Mouse (Mus musculus) hindbrain, postnatal 0 days (tissue): ENCODE measurements around the gene Tbc1d10c. TPM values are rescaled to one million over a fixed set of nuclear protein-coding genes. Genes with fewer than 3 reads are reported as not detected.
A peak's percentile ranks its signal among the peaks of the same experiment; 100 is the strongest.

Source experiments
- ATAC-seq: fragments of 200-750 bp; cut with Nextera tagmentation; 2 replicates; pipeline ENCODE4 v1.8.0; 2017; ENCODE audit warnings: mild to moderate bottlenecking, moderate TSS enrichment, moderate library complexity
- DNase-seq: peaks from one replicate; pipeline ENCODE4 v3.0.0-alpha.2; 2015; ENCODE audit warnings: low spot score
- H3K27ac ChIP-seq: fragments of 300-500 bp; sonication (generic); 2 replicates; pipeline ENCODE4 v1.5.1; 2014; ENCODE audit warnings: mild to moderate bottlenecking
- H3K27me3 ChIP-seq: fragments of 300-500 bp; sonication (generic); 2 replicates; pipeline ENCODE4 v1.6.1; 2014; ENCODE audit warnings: low read length, mixed read lengths; ENCODE audit not compliant: insufficient read depth
- H3K36me3 ChIP-seq: fragments of 300-500 bp; sonication (generic); 2 replicates; pipeline ENCODE4 v1.6.1; 2014; ENCODE audit warnings: low read length, mixed read lengths; ENCODE audit not compliant: insufficient read depth
- H3K4me1 ChIP-seq: fragments of 300-500 bp; sonication (generic); 2 replicates; pipeline ENCODE4 v1.6.1; 2014; ENCODE audit warnings: antibody characterized with exemption, low read length, mixed read lengths; ENCODE audit not compliant: insufficient read depth
- H3K4me2 ChIP-seq: fragments of 300-500 bp; sonication (generic); 2 replicates; pipeline ENCODE4 v1.6.1; 2014; ENCODE audit warnings: low read depth, mild to moderate bottlenecking, low read length, moderate library complexity, mixed read lengths
- H3K4me3 ChIP-seq: fragments of 300-500 bp; sonication (generic); 2 replicates; pipeline ENCODE4 v1.5.1; 2014; ENCODE audit warnings: low read length
- H3K9ac ChIP-seq: fragments of 300-500 bp; sonication (generic); replicated peaks from 2 replicates; pipeline ENCODE4 v1.6.1; 2014; ENCODE audit warnings: mild to moderate bottlenecking, low read length, moderate library complexity, mixed read lengths
- H3K9me3 ChIP-seq: fragments of 300-500 bp; sonication (generic); 2 replicates; pipeline ENCODE4 v1.6.1; 2016; ENCODE audit warnings: low read length, mixed read lengths
- CTCF ChIP-seq: IDR thresholded peaks from 2 replicates; pipeline ENCODE4 v1.5.1; 2016; ENCODE audit warnings: antibody characterized with exemption, control low read depth, low read depth
- WGBS: fragments of 180-500 bp; shearing (Covaris S2); extraction: QIAGEN DNeasy Blood & Tissue Kit; methylation state at CpG from one replicate; pipeline ENCODE4 v1.1.7; 2014; 5-methylcytosine and 5-hydroxymethylcytosine counted together
- polyA plus RNA-seq: library from polyadenylated mRNA; unstranded; fragments of >200 nt; fragmentation: Nextera tagmentation; extraction: Ambion mirVana; gene quantifications from 2 replicates; pipeline ENCODE4 v1.2.1, GENCODE M21; 2015
- total RNA-seq: library from RNA; depleted of rRNA; stranded (reverse); fragments of >200 nt; gene quantifications from 2 replicates; pipeline ENCODE4 v1.2.3, GENCODE M21; 2014

Gene Tbc1d10c
- total and polyA plus RNA-seq, 2 experiments from 2014 or later = 0.95 to 3.8 TPM

DNA sequence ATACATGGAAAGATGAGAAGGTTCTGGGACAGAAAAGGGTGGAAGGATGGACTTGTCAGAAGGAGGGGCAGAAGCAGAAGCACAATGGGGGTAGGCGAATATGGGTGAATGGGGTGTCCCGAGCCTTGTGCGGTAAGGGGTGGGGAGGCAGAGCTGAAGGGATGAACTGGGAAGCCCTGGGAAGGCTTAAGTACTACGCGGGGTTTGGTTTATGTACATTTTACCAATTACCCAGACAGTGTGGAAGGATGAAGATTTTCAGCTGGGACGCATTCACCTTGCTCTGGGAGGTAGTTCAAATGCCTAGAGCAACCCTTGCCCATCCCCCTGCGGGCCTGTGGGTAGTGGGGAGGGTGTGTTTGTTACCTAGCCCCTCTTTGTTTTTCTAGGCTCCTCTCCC lies 11.1 kb upstream of the Tbc1d10c start:
- 27% methylated on average over 7 of the region's 7 CpGs for WGBS
- H3K27me3 ChIP-seq = no peaks in the 10 kb centered on the region
- no peak for DNase-seq
- no peaks in the 10 kb centered on the region for H3K9me3 ChIP-seq
- H3K4me2 ChIP-seq = peak overlapping the region; percentile 91
- H3K36me3 ChIP-seq = 0 out of 2 replicates have a peak, but pooled peaks cover 3% of the 10 kb centered on the region
- peak overlapping the region; percentile 53 for H3K4me3 ChIP-seq
- peak overlapping the region; percentile 69 for H3K9ac ChIP-seq
- ATAC-seq = peak; percentile 4; the same call in 1 of the 2 replicates
- TF ChIP-seq CTCF = no peak
- H3K4me1 ChIP-seq = peaks cover 14% of the 10 kb centered on the region
- no peak overlapping the region for H3K27ac ChIP-seq

DNA sequence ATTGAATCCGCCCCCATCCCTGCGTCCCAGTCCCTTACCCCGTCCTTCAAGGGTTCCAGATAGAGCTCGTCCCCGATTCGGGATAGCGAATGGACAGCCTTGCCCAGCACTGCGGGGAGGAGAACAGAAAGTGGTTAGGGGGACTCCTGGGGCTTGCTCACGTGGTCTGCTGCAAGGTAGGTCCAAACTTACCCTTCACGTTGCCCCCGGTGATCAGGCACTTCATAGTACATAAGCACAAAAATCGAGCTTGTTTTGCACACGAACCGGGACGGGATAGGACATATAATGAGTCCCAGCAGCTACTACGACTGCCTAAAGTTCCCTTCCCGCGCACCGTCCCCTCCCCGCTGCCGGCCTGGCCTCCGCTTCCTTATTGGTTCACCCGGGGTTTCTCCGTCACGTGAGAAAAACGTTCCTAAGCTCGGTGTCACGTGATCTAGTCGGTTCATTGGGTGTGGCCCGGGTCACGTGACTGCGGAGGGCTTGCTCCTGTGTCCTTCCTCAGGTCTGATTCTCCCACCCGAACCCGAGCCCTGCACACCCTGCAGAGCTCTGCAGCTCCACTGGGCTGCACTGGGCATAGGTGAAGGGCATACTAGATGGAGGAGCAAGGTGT lies 10.3 kb upstream of the Tbc1d10c start, which contains the start of gene Rad9a:
Rad9a (minus strand) TSS at position 372 of the 619 bp plus-strand sequence.
- Histone ChIP-seq H3K36me3 (0 out of 2 replicates have a peak, but pooled peaks cover 3% of the 10 kb centered on the region), H3K9me3 (no peaks in the 10 kb centered on the region), H3K4me2 (peak within 1 kb of the TSS; percentile 91), H3K4me1 (peaks cover 14% of the 10 kb centered on the region), H3K27ac (peak within 1 kb of the TSS; percentile 42; the same call in 1 of the 2 replicates), H3K4me3 (peak within 1 kb of the TSS; percentile 53), H3K9ac (peak within 1 kb of the TSS; percentile 69), H3K27me3 (no peaks in the 10 kb centered on the region)
- ATAC-seq (peak; percentile 89), DNase-seq (peak; percentile 97)
- WGBS = under 1% methylated on average over 34 of the region's 34 CpGs
- TF ChIP-seq CTCF = 0 out of 2 replicates have a peak, but pooled peaks have one; percentile 1

DNA sequence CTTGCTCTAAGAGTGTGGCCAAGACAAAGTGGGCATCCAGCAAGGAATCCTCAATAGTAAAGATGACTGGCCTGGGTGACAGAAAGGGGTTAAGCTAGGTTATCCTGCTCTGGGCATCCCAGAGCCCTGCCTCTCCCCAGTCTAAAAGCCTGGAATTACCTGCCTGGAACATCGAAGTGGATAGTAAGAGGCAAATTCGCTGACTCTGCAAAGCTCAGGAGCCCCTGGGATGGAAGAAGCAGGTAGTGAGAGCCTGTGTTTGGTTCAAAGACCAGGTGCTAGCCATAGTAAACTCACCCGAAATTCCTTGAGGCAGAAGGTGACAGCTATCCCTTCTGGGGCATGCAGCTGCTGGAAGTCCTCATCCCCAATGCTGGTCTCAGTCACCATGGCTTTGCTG lies 6.1 kb upstream of the Tbc1d10c start:
- Histone ChIP-seq H3K9me3 (no peaks in the 10 kb centered on the region), H3K4me1 (peaks cover 21% of the 10 kb centered on the region), H3K27me3 (no peaks in the 10 kb centered on the region), H3K36me3 (peaks cover 29% of the 10 kb centered on the region; the same call in 1 of the 2 replicates), H3K4me3 (no peak overlapping the region), H3K9ac (no peak overlapping the region), H3K27ac (no peak overlapping the region), H3K4me2 (no peak overlapping the region)
- no peak for DNase-seq
- no peak for TF ChIP-seq CTCF
- WGBS = 77% methylated on average over 3 of the region's 3 CpGs
- no peak for ATAC-seq

DNA sequence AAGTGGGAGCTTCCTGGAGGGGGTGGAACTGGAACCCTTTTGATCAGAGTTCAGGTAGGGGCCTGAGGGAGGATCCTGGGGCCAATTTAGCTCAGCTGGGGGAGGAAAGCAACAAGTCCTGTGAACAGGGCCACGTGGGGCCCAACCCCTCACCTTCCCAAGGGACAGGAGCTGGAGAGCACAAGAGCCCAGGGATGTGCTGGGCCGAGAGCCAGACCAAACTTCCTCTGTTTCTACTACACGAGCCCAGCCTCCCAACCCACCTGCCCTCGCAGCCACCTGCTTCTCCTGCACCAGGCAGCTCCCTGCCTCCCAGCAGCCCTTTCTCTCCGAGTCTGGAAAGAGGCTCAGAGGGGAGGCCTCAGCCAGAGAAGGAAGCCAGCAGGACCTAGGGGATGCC lies 5.5 kb upstream of the Tbc1d10c start:
- no peaks in the 10 kb centered on the region for H3K27me3 ChIP-seq

DNA sequence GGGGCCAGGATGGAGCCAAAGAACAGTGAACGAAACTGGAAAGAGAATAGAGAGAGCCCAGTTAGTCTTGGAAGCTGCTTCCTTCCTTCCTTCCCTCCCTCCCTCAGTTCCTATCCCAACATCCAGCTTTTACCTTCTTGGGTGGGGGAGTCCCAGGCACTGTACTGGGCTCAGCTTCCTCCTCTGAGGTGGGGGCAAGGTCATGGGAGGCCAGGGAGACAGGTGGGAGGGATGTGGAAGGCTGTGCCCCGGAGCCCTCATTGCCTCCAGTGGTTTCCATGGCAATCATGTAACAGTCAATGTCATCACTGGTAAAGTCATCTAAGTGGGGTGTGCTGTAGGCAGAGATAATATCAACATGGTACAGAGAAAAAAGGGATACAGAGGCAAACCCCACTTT lies 5.0 kb upstream of the Tbc1d10c start:
- WGBS = 64% methylated on average over 2 of the region's 2 CpGs
- Histone ChIP-seq H3K4me2 (no peak overlapping the region), H3K36me3 (peaks cover 29% of the 10 kb centered on the region; the same call in 1 of the 2 replicates), H3K4me1 (peaks cover 18% of the 10 kb centered on the region), H3K9me3 (no peaks in the 10 kb centered on the region), H3K9ac (no peak overlapping the region), H3K27ac (peak overlapping the region; percentile 45; the same call in 1 of the 2 replicates), H3K27me3 (no peaks in the 10 kb centered on the region), H3K4me3 (no peak overlapping the region)
- ATAC-seq (no peak), DNase-seq (no peak)
- TF ChIP-seq CTCF = no peak

More for the DNA sequence above, 5.5 kb upstream of the Tbc1d10c start:
- ATAC-seq = no peak
- no peak for TF ChIP-seq CTCF
- Histone ChIP-seq H3K9me3 (no peaks in the 10 kb centered on the region), H3K4me1 (peaks cover 18% of the 10 kb centered on the region), H3K9ac (no peak overlapping the region), H3K4me2 (no peak overlapping the region), H3K27ac (no peak overlapping the region), H3K4me3 (no peak overlapping the region), H3K36me3 (peaks cover 29% of the 10 kb centered on the region; the same call in 1 of the 2 replicates)
- DNase-seq = no peak
- 43% methylated on average over 5 of the region's 5 CpGs for WGBS

DNA sequence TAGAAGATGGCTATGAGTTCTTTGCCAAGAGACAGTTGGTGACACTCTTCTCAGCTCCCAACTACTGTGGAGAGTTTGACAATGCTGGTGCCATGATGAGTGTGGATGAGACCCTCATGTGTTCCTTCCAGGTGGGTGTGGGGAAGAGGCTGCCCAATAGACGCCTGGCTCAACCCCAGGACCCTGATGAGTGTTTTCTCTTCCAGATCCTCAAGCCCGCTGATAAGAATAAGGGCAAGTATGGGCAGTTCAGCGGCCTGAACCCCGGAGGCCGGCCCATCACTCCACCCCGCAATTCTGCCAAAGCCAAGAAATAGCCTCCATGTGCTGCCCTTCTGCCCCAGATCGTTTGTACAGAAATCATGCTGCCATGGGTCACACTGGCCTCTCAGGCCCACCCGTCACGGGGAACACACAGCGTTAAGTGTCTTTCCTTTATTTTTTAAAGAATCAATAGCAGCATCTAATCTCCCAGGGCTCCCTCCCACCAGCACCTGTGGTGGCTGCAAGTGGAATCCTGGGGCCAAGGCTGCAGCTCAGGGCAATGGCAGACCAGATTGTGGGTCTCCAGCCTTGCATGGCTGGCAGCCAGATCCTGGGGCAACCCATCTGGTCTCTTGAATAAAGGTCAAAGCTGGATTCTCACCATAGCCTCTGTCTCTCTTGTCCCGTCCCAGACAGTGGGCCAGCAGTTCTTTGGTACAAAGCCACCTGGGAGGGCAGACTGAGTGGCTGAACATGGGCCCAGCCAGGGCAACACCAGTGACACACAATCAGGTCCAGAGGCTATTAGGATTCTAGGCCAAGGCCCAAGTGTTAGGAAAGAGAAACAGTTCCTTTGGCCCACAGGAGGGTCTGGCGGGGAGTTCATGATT lies 3.9 kb upstream of the Tbc1d10c start:
- peak; percentile 80 for DNase-seq
- H3K36me3 ChIP-seq = peaks cover 29% of the 10 kb centered on the region; the same call in 1 of the 2 replicates

More for the DNA sequence above, 3.9 kb upstream of the Tbc1d10c start:
- WGBS = 54% methylated on average over 12 of the region's 12 CpGs
- Histone ChIP-seq H3K4me3 (no peak overlapping the region), H3K9ac (no peak overlapping the region), H3K9me3 (no peaks in the 10 kb centered on the region), H3K27ac (peak overlapping the region; percentile 45; the same call in 1 of the 2 replicates), H3K4me2 (no peak overlapping the region), H3K4me1 (peaks cover 10% of the 10 kb centered on the region), H3K27me3 (no peaks in the 10 kb centered on the region)
- ATAC-seq = 0 out of 2 replicates have a peak, but pooled peaks have one; percentile 4
- no peak for TF ChIP-seq CTCF
